Mouse (Mus musculus) retina, postnatal 7 days (tissue): ENCODE data around the gene Fbxl3.

ENCODE experiments used
- DNase-seq: peaks from one replicate; pipeline ENCODE4 v3.0.0-alpha.2; 2012; ENCODE audit warnings: low read depth, low spot score

Fbxl3 gene

GRCm38 (mm10) chr14:103085840-103086533 lies 13.4 kb downstream of the Fbxl3 start:
- DNase-seq = no peak

GRCm38 (mm10) chr14:103079209-103079977 lies 20.0 kb downstream of the Fbxl3 start:
- DNase-seq = no peak

GRCm38 (mm10) chr14:103078006-103078912 lies 21.1 kb downstream of the Fbxl3 start:
- DNase-seq = no peak

- DNase-seq = no peak
Observed at GRCm38 (mm10) chr14:103077272-103078005, 21.9 kb downstream of the Fbxl3 start.

GRCm38 (mm10) chr14:103075166-103075565 lies 24.2 kb downstream of the Fbxl3 start:
- DNase-seq = no peak

- no peak for DNase-seq
Observed at GRCm38 (mm10) chr14:103073825-103074224, 25.5 kb downstream of the Fbxl3 start.

GRCm38 (mm10) chr14:103072731-103073130 lies 26.6 kb downstream of the Fbxl3 start:
- DNase-seq = no peak

- DNase-seq = no peak
Observed at GRCm38 (mm10) chr14:103071471-103071870, 27.9 kb downstream of the Fbxl3 start.

- DNase-seq = no peak
Observed at GRCm38 (mm10) chr14:103070790-103071189, 28.6 kb downstream of the Fbxl3 start.

- DNase-seq = peak; percentile 89
Observed at GRCm38 (mm10) chr14:103069864-103070611, 29.3 kb downstream of the Fbxl3 start, which contains the start of gene Cln5. Gene Cln5 (plus strand): TSS chr14:103070216.

- DNase-seq = no peak
Observed at GRCm38 (mm10) chr14:103069465-103069863, 29.9 kb downstream of the Fbxl3 start.

GRCm38 (mm10) chr14:103065294-103066167 lies 33.8 kb downstream of the Fbxl3 start:
- DNase-seq = peak; percentile 62

- no peak for DNase-seq
Observed at GRCm38 (mm10) chr14:103059495-103059894, 39.9 kb downstream of the Fbxl3 start.

GRCm38 (mm10) chr14:103058998-103059397 lies 40.4 kb downstream of the Fbxl3 start:
- DNase-seq = no peak

GRCm38 (mm10) chr14:103056601-103057000 lies 42.8 kb downstream of the Fbxl3 start:
- DNase-seq = no peak

- DNase-seq = no peak
Observed at GRCm38 (mm10) chr14:103054731-103055130, 44.6 kb downstream of the Fbxl3 start.

GRCm38 (mm10) chr14:103051159-103051769 lies 48.1 kb downstream of the Fbxl3 start:
- peak; percentile 33 for DNase-seq

GRCm38 (mm10) chr14:103048292-103049086 lies 50.9 kb downstream of the Fbxl3 start:
- no peak for DNase-seq
